Mouse (Mus musculus): ENCODE data around the gene Spem2.
"Not testable (repeated sequence)": the region's sequence is repeated elsewhere in the genome, so short reads cannot be mapped to it uniquely, and the experiment has no call there.

Gene Spem2

DNA sequence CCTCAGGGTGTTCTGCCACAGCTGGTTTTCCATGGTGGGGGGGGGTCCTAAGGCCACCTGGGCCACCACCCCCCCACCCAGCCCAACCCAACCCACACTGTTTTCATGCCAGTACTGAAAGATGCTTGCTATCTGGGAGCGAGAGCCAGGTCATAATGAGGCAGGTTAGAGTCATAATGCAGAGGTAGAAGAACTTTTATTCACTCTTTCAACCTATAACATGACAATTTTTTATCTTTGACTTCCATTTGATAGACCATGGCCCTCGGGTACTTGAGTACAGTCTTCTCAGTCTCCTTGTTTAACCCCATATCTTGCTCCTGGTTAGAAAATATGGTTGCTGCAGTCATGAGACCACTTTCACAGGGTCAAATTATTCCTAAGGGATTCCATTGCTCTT is at the start of gene Spem2:
Gene Spem2, minus strand, starts transcription at position 101 of the 400 bp plus-strand sequence.
- no peak for DNase-seq (ENCODE audit: extremely low spot score, low read depth, low spot score)

DNA sequence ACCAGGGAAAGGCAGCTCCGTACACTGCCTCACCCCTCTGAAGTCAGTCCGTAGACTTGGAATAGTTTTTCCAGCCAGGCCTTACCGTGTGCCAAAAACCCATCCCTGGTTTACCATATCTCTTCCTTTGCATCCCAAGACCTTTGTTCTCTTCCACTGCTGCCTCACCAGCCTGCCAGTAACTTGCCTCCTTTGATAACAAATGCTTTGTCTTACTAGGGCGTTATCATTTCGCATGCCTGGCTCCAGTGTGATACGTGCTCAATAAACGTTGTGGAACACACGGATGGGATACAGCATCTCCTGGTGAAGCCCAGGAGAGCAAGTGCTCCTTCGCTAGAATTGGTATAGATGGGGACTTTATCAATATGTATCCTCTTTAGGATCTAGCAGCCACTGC is 49.1 kb upstream of the Spem2 start:
- DNase-seq (ENCODE audit: extremely low spot score, low read depth, low spot score) = no peak

- no peak for DNase-seq (ENCODE audit: extremely low spot score, low read depth, low spot score)
Measured at GRCm38 (mm10) chr11:69865561-69865960, 47.3 kb upstream of the Spem2 start.

DNA sequence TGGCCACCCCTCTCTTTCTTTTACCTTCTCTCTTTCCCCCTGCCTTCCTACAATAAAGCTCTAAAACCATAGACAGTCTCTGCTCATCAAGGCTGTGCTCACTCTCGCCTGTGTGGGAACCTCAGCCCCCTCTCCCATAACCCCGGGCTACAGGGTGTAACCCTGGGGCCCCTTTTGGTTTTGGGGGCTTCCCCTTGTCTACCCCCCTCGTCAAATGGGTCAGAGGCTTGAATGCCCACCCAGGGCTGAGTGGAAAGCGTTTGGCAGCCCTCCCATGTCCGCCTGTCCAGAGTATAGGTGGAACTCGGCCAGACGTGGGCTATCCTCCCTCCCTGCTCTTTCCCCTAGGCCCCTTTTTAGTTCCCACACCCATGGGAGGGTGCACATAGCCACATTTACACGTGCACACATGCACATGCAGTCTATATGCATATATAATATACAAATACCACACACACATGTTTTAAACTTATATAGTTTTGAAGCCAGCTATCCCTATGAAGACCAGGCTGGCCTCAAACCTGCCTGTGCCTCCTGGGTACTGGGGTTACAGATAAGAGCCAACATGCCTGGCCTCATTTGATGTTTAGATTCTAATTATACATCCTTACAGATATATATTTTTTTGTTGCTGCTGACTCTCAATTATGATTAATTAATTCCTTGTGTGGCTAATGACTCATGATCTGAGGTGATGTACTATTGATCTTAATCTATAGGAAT is 46.0 kb upstream of the Spem2 start:
- DNase-seq (ENCODE audit: extremely low spot score, low read depth, low spot score) = no peak

DNA sequence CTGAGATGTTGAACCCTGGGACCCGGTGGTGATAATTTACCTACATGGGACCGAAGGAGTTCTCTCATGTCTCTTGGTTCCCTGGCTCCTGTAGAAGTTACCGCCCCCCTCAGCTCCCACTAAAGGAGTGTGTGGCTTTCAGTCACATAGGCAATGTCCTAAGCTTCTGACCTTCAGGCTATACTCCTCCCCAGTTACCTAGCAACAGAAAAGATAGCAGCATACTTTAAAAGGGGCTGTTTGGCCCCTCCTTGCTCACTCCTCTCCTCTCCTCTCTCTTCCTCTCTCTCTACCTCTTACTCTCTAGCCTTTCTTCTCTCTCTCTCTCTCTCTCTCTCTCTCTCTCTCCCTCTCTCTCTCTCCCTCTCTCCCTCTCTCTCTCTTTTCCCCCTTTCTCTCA is 45.5 kb upstream of the Spem2 start:
- not testable (repeated sequence) for DNase-seq (ENCODE audit: extremely low spot score, low read depth, low spot score)

GRCm38 (mm10) chr11:69858113-69858998 is 40.1 kb upstream of the Spem2 start, which contains the start of gene Tnk1:
Tnk1 (minus strand) TSS chr11:69858730.
- DNase-seq (ENCODE audit: extremely low spot score, low read depth, low spot score) = no peak

- no peak for DNase-seq (ENCODE audit: extremely low spot score, low read depth, low spot score)
Measured at GRCm38 (mm10) chr11:69855347-69855746, 37.1 kb upstream of the Spem2 start.

DNA sequence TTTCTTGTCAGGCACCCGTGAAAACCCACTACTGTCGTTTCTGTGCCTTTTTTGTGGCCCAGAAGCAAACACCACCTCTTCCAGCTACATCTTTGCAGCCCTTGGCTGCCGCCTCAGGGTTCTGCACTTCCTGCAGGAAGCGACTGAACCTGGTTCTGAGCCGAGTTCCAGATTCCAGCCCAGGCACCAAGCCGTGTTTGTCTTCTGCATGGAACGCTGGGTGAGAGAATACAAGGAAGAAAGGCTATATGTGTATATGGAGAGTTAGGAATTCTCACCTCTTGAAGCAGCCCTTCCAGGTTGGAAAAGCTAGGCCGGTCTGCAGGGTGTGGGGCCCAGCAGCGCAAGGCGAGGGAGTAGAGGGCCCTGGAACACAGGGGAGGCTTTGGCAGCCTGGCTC is 36.4 kb upstream of the Spem2 start:
- no peak for DNase-seq (ENCODE audit: extremely low spot score, low read depth, low spot score)

GRCm38 (mm10) chr11:69853994-69854393 is 35.7 kb upstream of the Spem2 start:
- no peak for DNase-seq (ENCODE audit: extremely low spot score, low read depth, low spot score)

DNA sequence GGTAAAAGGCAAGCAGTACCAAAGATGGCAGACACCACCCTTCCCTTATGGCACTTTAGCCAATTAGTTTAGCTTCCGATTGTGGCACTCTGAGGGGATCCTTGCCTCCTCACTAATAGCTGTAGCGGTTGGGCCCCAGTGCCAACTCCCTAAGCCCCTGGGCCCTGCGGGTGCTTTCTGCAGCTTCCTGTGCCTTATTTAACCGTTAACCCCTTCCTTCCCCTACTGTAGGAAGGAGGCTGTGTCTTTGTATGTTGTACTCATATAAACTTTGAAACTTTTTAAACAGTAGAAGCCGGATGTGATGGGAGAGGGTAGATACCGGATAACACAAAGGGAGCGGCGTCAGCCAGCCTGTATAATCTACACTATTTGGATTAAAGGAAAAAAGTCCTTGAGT is 32.5 kb upstream of the Spem2 start:
- no peak for DNase-seq (ENCODE audit: extremely low spot score, low read depth, low spot score)

DNA sequence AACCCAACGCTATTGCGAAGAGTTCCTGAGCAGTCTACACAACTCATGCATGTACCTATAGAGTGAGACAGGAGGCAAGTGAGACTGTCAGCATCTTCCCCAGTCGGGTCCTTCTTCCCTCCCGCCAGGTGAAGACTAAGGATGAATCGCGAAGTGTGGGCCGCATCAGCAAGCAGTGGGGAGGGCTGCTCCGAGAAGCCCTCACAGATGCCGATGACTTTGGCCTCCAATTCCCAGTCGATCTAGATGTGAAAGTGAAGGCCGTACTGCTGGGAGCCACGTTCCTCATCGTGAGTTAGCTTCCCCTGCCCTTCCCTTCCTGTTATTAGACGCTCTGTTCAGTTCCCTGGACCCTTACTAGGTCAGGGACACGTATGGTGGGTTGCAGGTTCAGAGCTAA is 31.6 kb upstream of the Spem2 start:
- no peak for DNase-seq (ENCODE audit: extremely low spot score, low read depth, low spot score)

DNA sequence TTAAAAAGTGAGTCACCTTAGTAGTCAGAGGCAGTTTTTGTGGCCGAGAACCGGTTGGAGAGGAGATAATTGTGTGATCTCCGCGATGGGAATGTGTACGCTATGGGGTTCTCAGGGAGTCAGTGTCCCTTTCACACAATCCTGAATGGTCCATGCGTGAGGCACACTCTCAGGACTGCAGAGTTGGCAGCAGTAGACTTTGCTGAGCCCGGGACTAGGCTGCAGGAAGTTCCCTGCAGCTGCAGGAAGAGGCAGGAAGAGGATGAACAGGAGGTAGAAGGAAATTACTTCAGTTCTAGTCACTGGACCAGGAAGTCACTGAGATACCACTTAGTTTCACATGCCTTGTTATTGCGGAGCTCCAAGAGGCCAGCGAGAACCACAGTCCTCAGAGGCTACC is 30.9 kb upstream of the Spem2 start:
- no peak for DNase-seq (ENCODE audit: extremely low spot score, low read depth, low spot score)

- DNase-seq (ENCODE audit: extremely low spot score, low read depth, low spot score) = no peak
Measured at GRCm38 (mm10) chr11:69848021-69848420, 29.8 kb upstream of the Spem2 start.

GRCm38 (mm10) chr11:69846738-69847688 is 28.7 kb upstream of the Spem2 start:
- DNase-seq (ENCODE audit: extremely low spot score, low read depth, low spot score) = no peak

GRCm38 (mm10) chr11:69846198-69846680 is 28.0 kb upstream of the Spem2 start, which contains the start of gene Plscr3:
Plscr3 (plus strand) TSS chr11:69846376.
- peak; percentile 70 for DNase-seq (ENCODE audit: extremely low spot score, low read depth, low spot score)

DNA sequence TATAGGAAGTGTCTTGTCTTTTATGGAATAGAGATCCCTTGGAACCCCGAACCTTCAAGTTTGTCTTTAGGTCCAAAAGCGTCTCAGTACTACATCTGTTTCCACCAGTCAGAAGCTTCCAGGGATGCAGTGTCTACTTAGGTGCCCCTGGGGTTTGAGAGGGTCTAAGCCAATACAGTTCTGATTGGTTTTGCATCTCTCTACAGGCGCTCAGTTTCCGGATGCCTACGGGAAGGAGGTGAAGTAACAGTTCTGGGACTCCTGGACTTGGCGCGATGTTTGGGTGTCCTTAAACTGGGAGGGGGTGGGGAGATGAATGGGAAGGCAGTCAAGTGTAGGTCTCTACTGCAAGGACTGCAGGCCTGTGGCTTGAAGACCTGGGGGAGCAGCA is 20.4 kb upstream of the Spem2 start:
- DNase-seq (ENCODE audit: extremely low spot score, low read depth, low spot score) = no peak

- peak; percentile 93 for DNase-seq (ENCODE audit: extremely low spot score, low read depth, low spot score)
Measured at GRCm38 (mm10) chr11:69837952-69838713, 19.9 kb upstream of the Spem2 start, which contains the start of gene Tmem256. Tmem256 (plus strand) TSS chr11:69838514.

- no peak for DNase-seq (ENCODE audit: extremely low spot score, low read depth, low spot score)
Measured at GRCm38 (mm10) chr11:69837604-69837951, 19.3 kb upstream of the Spem2 start, which contains the start of gene Nlgn2. Nlgn2 (minus strand) TSS chr11:69837784.

DNA sequence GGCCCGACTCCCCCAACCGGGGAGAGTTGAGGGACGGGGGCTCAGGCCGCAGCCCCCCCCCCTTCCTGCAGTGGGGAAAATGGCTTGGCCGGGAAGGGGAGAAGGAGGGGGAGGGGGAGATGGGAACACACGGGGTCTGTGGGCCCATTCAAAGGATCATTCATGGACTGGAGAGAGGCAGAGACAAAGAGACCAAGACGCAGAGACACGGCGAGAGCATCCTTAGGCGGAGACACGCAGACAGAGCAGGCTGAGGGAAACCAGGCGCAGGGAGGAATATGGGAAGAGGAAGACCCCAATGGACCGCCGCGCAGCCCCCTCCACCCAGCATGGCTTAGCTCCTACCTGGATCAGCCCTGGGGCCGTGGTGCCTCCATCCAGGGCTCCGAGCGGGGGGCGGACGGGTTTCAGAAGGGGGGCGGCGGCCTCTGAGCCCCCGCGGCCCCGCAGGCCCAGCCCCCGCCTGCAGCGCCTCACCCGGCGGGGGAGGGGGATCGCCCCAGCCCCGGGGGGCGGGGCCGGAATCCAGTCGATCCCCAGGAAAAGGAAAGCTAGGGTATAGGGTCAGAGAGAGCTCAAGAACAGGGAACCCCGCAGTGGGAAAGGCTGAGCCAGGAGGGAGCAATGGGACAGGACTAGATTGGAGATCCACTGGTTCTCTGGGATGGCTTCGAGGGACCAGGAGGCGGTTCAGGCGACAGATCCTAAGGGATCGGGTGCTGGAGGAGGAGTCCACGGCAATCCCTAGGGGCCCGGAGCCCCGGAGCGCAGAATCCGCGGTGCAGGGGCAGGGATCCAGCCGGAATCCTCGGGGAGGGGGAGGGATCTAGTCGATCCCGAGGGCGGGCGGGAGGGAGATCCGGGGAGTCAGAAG is 18.7 kb upstream of the Spem2 start:
- DNase-seq (ENCODE audit: extremely low spot score, low read depth, low spot score) = no peak

Measured in hindlimb bud, embryonic 11.5 days (tissue).